Mouse (Mus musculus): Measurements from ENCODE around the gene Sik3. TPM values are rescaled to one million over a fixed set of nuclear protein-coding genes. Genes with fewer than 3 reads are reported as not detected.

The Sik3 gene
- polyA plus RNA-seq, 1 experiment from 2014 or later, result 4.7 TPM

DNA sequence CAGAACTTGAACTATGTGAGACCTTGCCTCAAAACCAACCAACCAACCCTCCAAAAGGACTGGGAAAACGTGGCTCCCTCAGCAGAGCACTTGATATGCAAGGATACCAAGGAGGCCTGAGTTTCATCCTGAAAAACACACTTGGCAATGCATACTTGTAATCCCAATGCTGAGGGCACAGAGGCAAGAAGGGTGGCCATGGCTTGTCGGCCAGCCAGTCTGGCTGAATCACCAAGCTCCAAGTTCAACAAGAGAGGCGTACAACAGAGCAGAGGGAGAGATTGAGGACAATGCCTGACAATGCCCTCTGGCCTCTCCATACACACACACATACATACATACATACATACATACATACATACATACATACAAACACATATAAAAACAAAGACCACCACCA is 8.1 kb upstream of the Sik3 start:
- H3K9ac ChIP-seq, result no peak overlapping the region
- 0 out of 2 replicates have a peak, but pooled peaks cover 3% of the 10 kb centered on the region for H3K4me1 ChIP-seq
- H3K36me3 ChIP-seq, result no peaks in the 10 kb centered on the region
- no peak overlapping the region for H3K27ac ChIP-seq (replicated peaks)
- no peak for ATAC-seq (ENCODE audit: extremely low read depth, insufficient number of reproducible peaks, low FRiP score, low TSS enrichment)
- no peak overlapping the region for H3K4me2 ChIP-seq
- H3K9me3 ChIP-seq, result no peaks in the 10 kb centered on the region
- H3K4me3 ChIP-seq, result no peak overlapping the region
- WGBS, result 47% methylated on average over 3 of the region's 3 CpGs
- H3K27me3 ChIP-seq (replicated peaks), result no peaks in the 10 kb centered on the region

DNA sequence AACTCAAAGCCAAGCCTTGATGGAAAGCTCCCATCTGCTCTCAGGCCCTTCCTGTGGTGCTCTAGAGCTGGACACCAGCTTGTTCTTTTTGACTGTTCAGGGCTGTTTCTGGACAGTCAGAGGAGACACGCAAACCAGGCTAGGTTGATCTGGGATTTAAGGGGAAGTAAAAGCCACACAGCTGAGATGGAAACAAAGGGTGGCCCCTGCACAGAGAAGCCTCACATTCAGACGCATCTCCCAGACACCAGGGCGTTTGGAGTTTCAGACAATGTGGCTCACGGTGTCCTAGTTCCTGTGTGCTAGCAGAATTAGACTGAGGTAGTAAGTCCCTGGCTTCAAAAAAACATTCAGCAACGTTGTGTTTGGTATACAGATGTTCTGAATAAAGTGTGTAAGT is 6.4 kb upstream of the Sik3 start:
- H3K9ac ChIP-seq, result no peak overlapping the region
- H3K9me3 ChIP-seq, result no peaks in the 10 kb centered on the region
- WGBS, result 53% methylated on average over 5 of the region's 5 CpGs
- H3K27ac ChIP-seq (replicated peaks), result no peak overlapping the region
- peaks cover 6% of the 10 kb centered on the region for H3K4me1 ChIP-seq
- H3K4me3 ChIP-seq, result no peak overlapping the region
- no peaks in the 10 kb centered on the region for H3K27me3 ChIP-seq (replicated peaks)
- no peak for ATAC-seq (ENCODE audit: extremely low read depth, insufficient number of reproducible peaks, low FRiP score, low TSS enrichment)
- no peaks in the 10 kb centered on the region for H3K36me3 ChIP-seq
- H3K4me2 ChIP-seq, result no peak overlapping the region

DNA sequence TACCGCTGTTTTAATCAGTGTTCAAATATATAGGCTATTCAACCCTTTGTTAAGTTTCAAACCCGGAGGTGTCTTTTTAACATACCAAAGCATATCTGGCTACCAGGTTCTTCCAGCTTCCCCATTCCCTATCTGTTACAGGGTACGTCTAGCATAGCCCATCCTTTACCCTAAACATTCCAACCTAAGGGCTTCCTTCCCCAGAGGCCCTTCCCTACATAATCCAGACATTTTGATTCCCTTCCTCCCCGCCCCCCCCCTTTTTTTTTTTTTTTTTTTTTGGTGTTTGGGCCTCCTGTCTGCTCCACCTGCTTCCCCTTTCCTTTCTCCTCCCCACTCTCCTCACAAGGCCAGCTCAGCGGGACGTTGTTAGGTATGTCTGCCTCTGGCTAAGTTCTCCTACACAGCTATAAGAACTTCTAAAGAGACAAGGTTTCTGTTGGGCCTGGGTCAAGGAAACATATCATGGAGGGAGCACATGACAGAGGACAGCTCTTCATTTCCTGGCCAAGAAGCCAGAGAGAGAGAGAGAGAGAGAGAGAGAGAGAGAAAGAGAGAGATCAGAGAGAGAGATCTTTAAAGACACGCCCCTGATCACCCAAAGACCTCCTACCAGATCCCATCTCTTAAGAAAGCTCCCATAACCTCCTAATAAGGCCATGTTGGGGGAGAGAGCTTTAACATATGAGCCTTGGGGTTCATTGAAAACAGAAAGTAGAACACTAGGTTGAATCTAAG is 3.5 kb upstream of the Sik3 start:
- WGBS, result 67% methylated on average over 6 of the region's 7 CpGs
- H3K9me3 ChIP-seq, result no peaks in the 10 kb centered on the region

DNA sequence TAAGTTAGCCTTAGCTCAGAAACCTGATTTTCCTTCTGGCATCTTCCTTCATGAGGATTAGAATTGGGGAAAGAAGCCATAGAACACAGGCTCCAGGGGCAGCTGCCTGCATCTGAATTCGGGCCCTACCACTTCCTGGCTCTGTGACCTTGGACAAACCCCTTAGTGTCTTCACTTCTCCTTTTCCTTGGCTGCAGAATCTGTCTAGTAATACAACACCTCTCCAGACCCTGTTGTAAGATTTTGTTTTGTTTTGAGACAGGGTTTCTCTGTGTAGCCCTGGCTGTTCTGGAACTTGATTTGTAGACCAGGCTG is 3.0 kb upstream of the Sik3 start:
- Histone ChIP-seq H3K36me3 (no peaks in the 10 kb centered on the region), H3K9me3 (no peaks in the 10 kb centered on the region), H3K4me1 (peaks cover 30% of the 10 kb centered on the region), H3K27me3 (replicated peaks) (no peaks in the 10 kb centered on the region), H3K9ac (no peak overlapping the region), H3K4me2 (no peak overlapping the region), H3K4me3 (no peak overlapping the region), H3K27ac (replicated peaks) (no peak overlapping the region)
- WGBS, result 46% methylated on average over 1 of the region's 1 CpGs
- ATAC-seq (ENCODE audit: extremely low read depth, insufficient number of reproducible peaks, low FRiP score, low TSS enrichment), result no peak

More for the DNA sequence above, 3.5 kb upstream of the Sik3 start:
- Histone ChIP-seq H3K9ac (no peak overlapping the region), H3K4me2 (no peak overlapping the region), H3K27me3 (replicated peaks) (no peaks in the 10 kb centered on the region), H3K36me3 (no peaks in the 10 kb centered on the region), H3K4me1 (peaks cover 24% of the 10 kb centered on the region), H3K4me3 (no peak overlapping the region), H3K27ac (replicated peaks) (no peak overlapping the region)
- no peak for ATAC-seq (ENCODE audit: extremely low read depth, insufficient number of reproducible peaks, low FRiP score, low TSS enrichment)

DNA sequence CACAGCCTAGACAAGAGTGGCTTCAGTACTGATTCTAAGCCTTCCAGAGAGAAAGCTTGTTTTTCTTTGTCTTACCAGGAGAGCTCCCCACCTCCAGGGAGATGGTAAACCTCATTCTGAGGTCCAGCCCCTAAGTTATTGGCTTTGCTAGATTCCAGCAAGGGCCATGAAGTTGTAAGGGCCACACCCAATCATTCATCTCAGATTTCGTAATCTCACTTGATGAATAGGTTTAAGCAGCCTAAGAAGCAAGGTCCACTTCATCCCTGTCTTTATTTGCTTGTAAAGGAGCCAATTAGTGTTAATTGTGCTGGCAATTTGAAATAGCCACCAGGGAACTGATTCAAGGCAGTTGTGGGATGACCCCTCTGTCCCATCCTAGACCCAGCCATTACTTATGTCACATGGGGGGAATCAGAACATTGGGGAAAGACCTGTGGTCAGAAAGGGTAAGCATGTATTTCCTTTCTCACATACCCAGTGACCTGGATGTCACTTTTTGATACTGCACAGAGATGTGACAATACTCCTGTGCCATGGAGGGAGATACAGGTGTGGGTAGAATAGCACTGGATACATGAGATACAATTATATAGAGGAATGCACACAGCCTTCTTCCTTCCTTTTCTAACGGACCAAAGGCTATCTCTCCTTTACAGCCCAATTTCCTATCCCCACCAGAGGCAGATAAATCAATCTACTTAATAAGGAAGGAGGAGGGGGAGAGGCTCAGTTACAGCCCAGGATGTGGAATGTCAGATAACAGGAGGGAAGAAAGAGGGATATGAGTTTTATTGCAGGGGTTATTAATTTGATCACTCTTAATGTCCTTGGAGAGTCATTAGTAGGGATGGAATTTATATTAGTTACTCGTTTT is 1.3 kb upstream of the Sik3 start:
- WGBS, result 47% methylated on average over 3 of the region's 3 CpGs
- H3K4me3 ChIP-seq, result peak overlapping the region; percentile 99; the same call in 1 of the 2 replicates
- H3K4me2 ChIP-seq, result peak overlapping the region; percentile 83
- ATAC-seq (ENCODE audit: extremely low read depth, insufficient number of reproducible peaks, low FRiP score, low TSS enrichment), result no peak
- peak overlapping the region; percentile 99; the same call in 1 of the 2 replicates for H3K9ac ChIP-seq
- peaks cover 47% of the 10 kb centered on the region for H3K4me1 ChIP-seq
- H3K36me3 ChIP-seq, result no peaks in the 10 kb centered on the region
- no peaks in the 10 kb centered on the region for H3K9me3 ChIP-seq
- H3K27me3 ChIP-seq (replicated peaks), result no peaks in the 10 kb centered on the region
- 0 out of 2 replicates have a peak overlapping the region, but pooled peaks have one; percentile 12 for H3K27ac ChIP-seq (replicated peaks)

DNA sequence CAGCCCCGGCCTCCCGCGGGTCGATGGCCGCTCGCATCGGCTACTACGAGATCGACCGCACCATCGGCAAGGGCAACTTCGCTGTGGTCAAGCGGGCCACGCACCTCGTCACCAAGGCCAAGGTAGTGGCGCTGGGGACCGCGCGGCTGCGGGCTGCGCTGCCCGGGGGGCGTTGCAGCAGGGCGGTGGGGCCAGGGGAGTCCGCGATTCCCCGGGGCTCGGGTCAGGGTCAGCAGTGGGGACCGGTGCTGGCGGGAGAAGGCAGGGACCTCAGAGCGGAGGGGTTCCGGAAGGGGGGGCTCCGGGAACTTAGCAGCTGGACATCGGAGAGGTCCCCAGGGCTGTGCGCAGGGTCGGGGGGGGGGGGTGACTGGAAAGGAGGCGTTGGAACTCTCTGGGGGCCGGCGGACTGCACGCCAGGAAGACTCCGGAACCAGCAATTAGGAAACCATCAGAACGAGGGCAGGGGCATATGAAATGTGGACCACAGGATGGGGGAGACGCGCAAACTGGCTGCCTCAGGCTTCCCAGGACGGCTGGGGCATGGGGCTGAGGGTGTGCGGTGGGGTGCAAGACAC is 478 bp downstream of the Sik3 start:
- under 1% methylated on average over 45 of the region's 46 CpGs for WGBS
- H3K9me3 ChIP-seq, result no peaks in the 10 kb centered on the region
- peak overlapping the region; percentile 83 for H3K4me2 ChIP-seq
- ATAC-seq (ENCODE audit: extremely low read depth, insufficient number of reproducible peaks, low FRiP score, low TSS enrichment), result peak; percentile 48
- no peaks in the 10 kb centered on the region for H3K27me3 ChIP-seq (replicated peaks)
- H3K4me1 ChIP-seq, result peaks cover 58% of the 10 kb centered on the region
- peak overlapping the region; percentile 94 for H3K27ac ChIP-seq (replicated peaks)
- H3K4me3 ChIP-seq, result peak overlapping the region; percentile 99
- peak overlapping the region; percentile 99 for H3K9ac ChIP-seq
- H3K36me3 ChIP-seq, result peaks cover 1% of the 10 kb centered on the region; the same call in 1 of the 2 replicates

DNA sequence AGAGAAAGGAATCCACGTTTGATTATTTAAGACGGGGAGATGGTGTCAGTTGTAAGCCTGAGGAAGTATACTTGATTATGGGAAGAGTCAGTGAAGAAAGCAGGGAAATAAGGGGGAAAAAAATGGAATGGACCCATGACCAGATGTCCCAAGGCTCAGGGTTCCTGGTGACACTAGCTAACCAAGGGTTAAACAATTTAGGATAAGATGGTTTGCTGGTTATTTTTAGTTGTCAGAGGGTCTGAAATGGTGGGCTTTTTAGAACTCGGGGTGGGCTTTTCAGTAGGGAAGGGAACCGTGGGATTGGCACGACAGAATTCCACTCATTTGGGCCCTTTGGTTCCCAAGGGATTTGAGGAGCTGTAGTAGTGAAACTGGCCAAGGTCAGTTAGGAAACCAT is 996 bp downstream of the Sik3 start:
- H3K4me3 ChIP-seq, result peak overlapping the region; percentile 99
- peak overlapping the region; percentile 83 for H3K4me2 ChIP-seq
- ATAC-seq (ENCODE audit: extremely low read depth, insufficient number of reproducible peaks, low FRiP score, low TSS enrichment), result no peak
- WGBS, result under 1% methylated on average over 5 of the region's 5 CpGs
- peak overlapping the region; percentile 94 for H3K27ac ChIP-seq (replicated peaks)
- H3K9ac ChIP-seq, result peak overlapping the region; percentile 99
- H3K36me3 ChIP-seq, result peaks cover 6% of the 10 kb centered on the region
- H3K4me1 ChIP-seq, result peaks cover 60% of the 10 kb centered on the region
- H3K27me3 ChIP-seq (replicated peaks), result no peaks in the 10 kb centered on the region
- no peaks in the 10 kb centered on the region for H3K9me3 ChIP-seq

DNA sequence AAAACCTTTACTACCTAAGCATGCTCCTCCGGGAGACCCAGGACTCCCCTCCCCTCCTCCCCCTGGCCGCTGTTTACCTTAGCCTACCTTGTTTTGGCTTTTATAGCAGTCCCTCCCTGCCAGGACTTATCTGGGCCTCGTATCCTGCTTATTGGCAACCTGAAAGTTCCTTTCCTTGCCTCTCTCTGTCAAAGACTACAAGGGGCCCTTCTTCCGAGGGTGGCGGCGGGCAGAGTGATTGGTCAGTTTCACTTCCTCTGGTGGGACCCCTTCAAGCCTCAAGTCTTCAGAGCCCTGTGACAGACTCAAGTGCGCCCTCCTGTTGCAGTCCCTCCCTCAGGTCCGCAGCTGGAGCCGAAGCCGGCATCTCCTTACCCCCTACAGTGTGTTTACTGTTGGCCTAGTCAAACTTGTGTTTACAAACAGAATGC is 1.6 kb downstream of the Sik3 start:
- ATAC-seq (ENCODE audit: extremely low read depth, insufficient number of reproducible peaks, low FRiP score, low TSS enrichment), result no peak; the same call in 1 of the 2 replicates
- H3K4me1 ChIP-seq, result peaks cover 58% of the 10 kb centered on the region
- H3K9me3 ChIP-seq, result no peaks in the 10 kb centered on the region
- peaks cover 12% of the 10 kb centered on the region for H3K36me3 ChIP-seq
- peak overlapping the region; percentile 99 for H3K4me3 ChIP-seq
- H3K9ac ChIP-seq, result peak overlapping the region; percentile 99
- H3K27me3 ChIP-seq (replicated peaks), result no peaks in the 10 kb centered on the region
- H3K27ac ChIP-seq (replicated peaks), result peak overlapping the region; percentile 94
- 2% methylated on average over 10 of the region's 10 CpGs for WGBS
- H3K4me2 ChIP-seq, result peak overlapping the region; percentile 83

DNA sequence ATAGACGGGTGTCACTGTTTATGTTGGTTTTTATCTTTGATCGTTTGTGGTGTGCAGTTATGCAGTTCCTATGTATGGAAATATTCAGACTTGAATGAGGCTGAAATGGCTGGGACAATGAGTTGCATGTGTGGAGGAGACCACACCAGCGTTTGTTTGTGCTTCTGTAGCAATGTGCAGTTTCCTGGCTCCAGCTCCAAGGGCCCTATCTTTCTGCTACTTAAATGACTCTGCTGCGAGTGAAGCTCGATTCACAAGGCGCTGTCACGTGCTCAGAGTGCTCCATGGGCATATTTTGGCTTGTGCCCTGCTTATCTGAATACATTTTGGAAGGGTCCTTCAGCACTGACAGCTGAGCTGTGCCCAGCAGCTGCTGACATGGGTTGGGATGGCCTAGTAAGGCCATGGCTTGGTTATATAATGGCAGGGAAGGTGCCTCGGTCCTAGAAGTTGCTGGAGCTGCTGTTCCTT is 2.5 kb downstream of the Sik3 start:
- 12% methylated on average over 8 of the region's 8 CpGs for WGBS
- Histone ChIP-seq H3K4me3 (peak overlapping the region; percentile 99), H3K9ac (peak overlapping the region; percentile 50; the same call in 1 of the 2 replicates)

DNA sequence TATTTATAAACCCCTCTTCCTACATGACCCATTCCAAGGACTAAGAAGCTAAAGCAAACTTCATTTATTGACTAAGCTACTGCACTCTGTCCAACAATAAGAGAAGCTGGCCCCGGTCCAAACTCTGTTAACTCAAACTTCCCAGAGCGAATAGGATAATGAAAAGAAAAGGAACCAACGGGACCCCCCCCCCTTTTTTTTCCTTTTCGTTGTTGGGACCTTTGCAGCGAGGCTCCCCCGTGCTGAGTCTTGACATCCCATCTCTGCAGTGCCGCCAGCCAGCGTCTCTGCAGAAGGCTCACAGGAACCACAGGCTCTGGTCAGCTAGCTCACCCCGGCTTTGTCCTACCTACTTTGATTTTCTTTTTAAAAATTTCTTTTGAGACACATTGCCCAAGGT is 3.2 kb downstream of the Sik3 start:
- peak overlapping the region; percentile 94 for H3K27ac ChIP-seq (replicated peaks)
- peak overlapping the region; percentile 99 for H3K4me3 ChIP-seq
- ATAC-seq (ENCODE audit: extremely low read depth, insufficient number of reproducible peaks, low FRiP score, low TSS enrichment), result no peak
- H3K27me3 ChIP-seq (replicated peaks), result no peaks in the 10 kb centered on the region
- H3K36me3 ChIP-seq, result peaks cover 20% of the 10 kb centered on the region
- peak overlapping the region; percentile 83 for H3K4me2 ChIP-seq
- peak overlapping the region; percentile 67; the same call in 1 of the 2 replicates for H3K9ac ChIP-seq
- H3K9me3 ChIP-seq, result no peaks in the 10 kb centered on the region
- H3K4me1 ChIP-seq, result peaks cover 63% of the 10 kb centered on the region
- 33% methylated on average over 9 of the region's 9 CpGs for WGBS

More for the DNA sequence above, 2.5 kb downstream of the Sik3 start:
- Histone ChIP-seq H3K27me3 (replicated peaks) (no peaks in the 10 kb centered on the region), H3K4me2 (peak overlapping the region; percentile 83), H3K36me3 (peaks cover 18% of the 10 kb centered on the region), H3K9me3 (no peaks in the 10 kb centered on the region), H3K4me1 (peaks cover 61% of the 10 kb centered on the region), H3K27ac (replicated peaks) (peak overlapping the region; percentile 94)
- no peak for ATAC-seq (ENCODE audit: extremely low read depth, insufficient number of reproducible peaks, low FRiP score, low TSS enrichment)

DNA sequence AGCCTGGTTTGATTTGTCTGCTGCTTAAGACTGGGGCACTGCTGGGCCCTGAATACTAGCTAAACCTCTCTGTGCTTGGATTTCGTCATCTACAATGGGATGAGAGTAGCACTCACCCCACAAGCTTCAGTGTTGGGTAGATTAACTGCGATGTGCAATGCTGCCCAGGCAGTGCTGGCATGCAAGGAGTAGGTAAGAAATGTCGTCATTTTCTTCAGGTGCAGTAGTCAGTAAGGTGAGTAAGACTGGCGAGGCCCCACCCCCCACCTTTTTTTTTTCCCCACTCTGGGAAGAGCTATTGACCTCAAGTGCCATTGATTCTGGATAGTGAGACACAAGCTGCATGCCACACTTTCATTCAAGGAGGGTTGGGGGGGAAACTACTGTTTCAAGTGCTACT is 3.8 kb downstream of the Sik3 start:
- Histone ChIP-seq H3K36me3 (peaks cover 25% of the 10 kb centered on the region), H3K9ac (peak overlapping the region; percentile 50), H3K4me3 (peak overlapping the region; percentile 99; the same call in 1 of the 2 replicates), H3K9me3 (no peaks in the 10 kb centered on the region), H3K4me2 (peak overlapping the region; percentile 83), H3K27ac (replicated peaks) (0 out of 2 replicates have a peak overlapping the region, but pooled peaks have one; percentile 94), H3K4me1 (peaks cover 58% of the 10 kb centered on the region), H3K27me3 (replicated peaks) (no peaks in the 10 kb centered on the region)
- no peak for ATAC-seq (ENCODE audit: extremely low read depth, insufficient number of reproducible peaks, low FRiP score, low TSS enrichment)
- 74% methylated on average over 4 of the region's 4 CpGs for WGBS
